Mouse (Mus musculus): ENCODE results near the gene 4930435E12Rik.
"Not testable (repeated sequence)": the region's sequence is repeated elsewhere in the genome, so short reads cannot be mapped to it uniquely, and the experiment has no call there.

Gene 4930435E12Rik

GRCm38 (mm10) chr16:38828649-38829048 lies at the start of gene 4930435E12Rik:
4930435E12Rik (minus strand) TSS chr16:38828749.
- DNase-seq (ENCODE audit: low spot score in 2 of 2), result no peak

GRCm38 (mm10) chr16:38874481-38874880 lies 45.9 kb upstream of the 4930435E12Rik start:
- DNase-seq (ENCODE audit: low spot score in 2 of 2), result no peak

- DNase-seq (ENCODE audit: low spot score in 2 of 2), result no peak
Observed at GRCm38 (mm10) chr16:38873231-38873630, 44.7 kb upstream of the 4930435E12Rik start.

GRCm38 (mm10) chr16:38864358-38864757 lies 35.8 kb upstream of the 4930435E12Rik start:
- no peak for DNase-seq (ENCODE audit: low spot score in 2 of 2)

GRCm38 (mm10) chr16:38860548-38860947 lies 32.0 kb upstream of the 4930435E12Rik start:
- DNase-seq (ENCODE audit: low spot score in 2 of 2), result no peak

- DNase-seq (ENCODE audit: low spot score in 2 of 2), result no peak
Observed at GRCm38 (mm10) chr16:38858120-38858749, 29.7 kb upstream of the 4930435E12Rik start.

- DNase-seq (ENCODE audit: low spot score in 2 of 2), result peak; percentile 24 to 64
Observed at GRCm38 (mm10) chr16:38812521-38812920, 16.0 kb downstream of the 4930435E12Rik start.

GRCm38 (mm10) chr16:38810196-38810595 lies 18.4 kb downstream of the 4930435E12Rik start:
- DNase-seq (ENCODE audit: low spot score in 2 of 2), result no peak

- DNase-seq (ENCODE audit: low spot score in 2 of 2), result not testable (repeated sequence)
Observed at GRCm38 (mm10) chr16:38807796-38808195, 20.8 kb downstream of the 4930435E12Rik start.

GRCm38 (mm10) chr16:38800091-38800490 lies 28.5 kb downstream of the 4930435E12Rik start, which contains the start of gene Upk1b:
Upk1b (minus strand) TSS chr16:38800328.
- DNase-seq (ENCODE audit: low spot score in 2 of 2), result no peak

GRCm38 (mm10) chr16:38798957-38799450 lies 29.5 kb downstream of the 4930435E12Rik start:
- DNase-seq (ENCODE audit: low spot score in 2 of 2), result no peak

GRCm38 (mm10) chr16:38793120-38793519 lies 35.4 kb downstream of the 4930435E12Rik start:
- DNase-seq (ENCODE audit: low spot score in 2 of 2), result no peak

- DNase-seq (ENCODE audit: low spot score in 2 of 2), result no peak
Observed at GRCm38 (mm10) chr16:38789966-38790365, 38.6 kb downstream of the 4930435E12Rik start.

- DNase-seq (ENCODE audit: low spot score in 2 of 2), result no peak
Observed at GRCm38 (mm10) chr16:38789016-38789415, 39.5 kb downstream of the 4930435E12Rik start.

- no peak for DNase-seq (ENCODE audit: low spot score in 2 of 2)
Observed at GRCm38 (mm10) chr16:38785301-38785700, 43.2 kb downstream of the 4930435E12Rik start.

GRCm38 (mm10) chr16:38782524-38783067 lies 46.0 kb downstream of the 4930435E12Rik start:
- DNase-seq (ENCODE audit: low spot score in 2 of 2), result no peak

- no peak for DNase-seq (ENCODE audit: low spot score in 2 of 2)
Observed at GRCm38 (mm10) chr16:38781946-38782345, 46.6 kb downstream of the 4930435E12Rik start.

- no peak for DNase-seq (ENCODE audit: low spot score in 2 of 2)
Observed at GRCm38 (mm10) chr16:38780960-38781572, 47.5 kb downstream of the 4930435E12Rik start.

- DNase-seq (ENCODE audit: low spot score in 2 of 2), result no peak
Observed at GRCm38 (mm10) chr16:38776342-38776741, 52.2 kb downstream of the 4930435E12Rik start.

GRCm38 (mm10) chr16:38774964-38775746 lies 53.4 kb downstream of the 4930435E12Rik start:
- DNase-seq (ENCODE audit: low spot score in 2 of 2), result no peak

- no peak for DNase-seq (ENCODE audit: low spot score in 2 of 2)
Observed at GRCm38 (mm10) chr16:38772906-38773496, 55.5 kb downstream of the 4930435E12Rik start.

GRCm38 (mm10) chr16:38771145-38771544 lies 57.4 kb downstream of the 4930435E12Rik start:
- DNase-seq (ENCODE audit: low spot score in 2 of 2), result no peak

Data from spleen, postnatal 10 days (tissue).